Mouse (Mus musculus) heart, adult 10 weeks (tissue): ENCODE results near the gene Nifk. TPM values are rescaled to one million over a fixed set of nuclear protein-coding genes. Genes with fewer than 3 reads are reported as not detected.

Experiments
- polyA plus RNA-seq: library from polyadenylated mRNA; stranded (reverse); fragments of 350-450 nt; fragmentation: Illumina TruSeq; extraction: RNeasy Lipid Tissue Mini Kit (QIAGEN cat#74804); gene quantifications from one replicate; pipeline ENCODE4 v1.2.3, GENCODE M21; 2014; ENCODE audit warnings: low read depth, low replicate concordance

Gene Nifk
- 22.2 TPM for polyA plus RNA-seq

DNA sequence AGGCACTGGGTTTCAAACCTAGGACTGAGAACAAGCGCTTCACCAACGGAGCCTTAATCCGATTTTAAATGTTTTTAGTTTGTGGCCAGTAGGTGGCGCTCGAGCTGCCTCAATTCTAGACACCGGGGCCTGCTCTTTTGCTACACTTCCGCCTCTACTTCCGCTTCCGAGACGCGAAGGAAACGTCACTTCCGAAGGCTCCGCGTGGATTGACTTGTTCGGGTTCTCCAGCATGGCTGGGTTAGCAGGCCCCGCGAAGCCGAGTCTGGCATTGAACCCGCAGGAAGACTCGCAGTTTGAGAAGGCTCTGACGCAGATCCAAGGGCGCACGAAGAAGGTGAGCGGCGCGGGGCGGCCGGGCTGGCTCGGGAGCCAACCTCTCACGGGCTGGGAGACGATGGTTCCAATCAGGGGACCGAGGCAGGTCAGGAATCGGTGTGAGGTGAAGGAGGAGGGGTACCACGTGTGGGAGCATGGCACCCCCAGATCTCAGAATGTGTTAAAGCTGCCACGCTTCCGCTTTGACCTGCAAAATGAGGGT lies at the start of gene Nifk:
Gene Nifk, plus strand, starts transcription at position 179 of the 541 bp plus-strand sequence.

DNA sequence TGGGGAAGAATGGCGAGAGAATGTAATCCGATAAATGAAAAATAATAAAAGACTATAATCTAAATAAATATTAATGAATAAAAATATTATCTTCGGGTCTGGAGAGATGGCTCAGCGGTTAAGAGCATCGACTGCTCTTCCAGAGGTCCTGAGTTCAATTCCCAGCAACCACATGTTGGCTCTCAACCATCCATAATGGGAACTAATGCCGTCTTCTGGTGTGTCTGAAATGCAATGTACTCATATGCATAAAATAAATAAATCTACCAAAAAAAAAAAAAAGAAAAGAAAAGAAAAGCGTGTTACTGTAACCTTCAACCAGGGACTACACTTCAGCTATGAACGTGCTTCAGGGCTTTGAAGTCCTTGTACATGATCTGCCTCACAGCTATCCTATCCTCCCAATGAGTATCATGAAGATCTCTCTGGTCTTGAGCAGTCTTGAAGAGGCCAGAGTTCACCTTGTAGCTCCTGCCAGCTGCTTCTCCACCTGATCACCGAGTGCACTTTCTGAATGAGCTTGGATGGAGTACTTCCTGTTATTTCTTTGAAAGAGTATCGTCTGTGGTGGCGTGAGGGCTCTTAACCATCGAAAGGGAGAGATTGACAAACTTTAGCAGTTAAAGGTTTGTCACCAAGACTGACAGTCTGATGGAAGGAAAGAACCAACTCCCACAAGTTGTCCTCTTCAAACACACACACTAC lies 9.9 kb upstream of the Nifk start, which contains the start of gene Tsn:
Gene Tsn, minus strand, starts transcription at position 118 of the 705 bp plus-strand sequence.

Other genes starting within 250 kb of the Nifk start
- not detected for gene Gm29106, start 145.3 kb upstream of the Nifk start, polyA plus RNA-seq
- gene Tsn, start 10.1 kb upstream of the Nifk start, polyA plus RNA-seq = 43.1 TPM
- gene Clasp1, start 67.2 kb downstream of the Nifk start, polyA plus RNA-seq = 275 TPM